Mouse (Mus musculus): Measurements from ENCODE around the gene P3h1.
"Not testable (repeated sequence)": the region's sequence is repeated elsewhere in the genome, so short reads cannot be mapped to it uniquely, and the experiment has no call there.

Gene P3h1

GRCm38 (mm10) chr4:119275226-119275625, 42.5 kb downstream of the P3h1 start:
- DNase-seq (ENCODE audit: low spot score): peak; percentile 79

GRCm38 (mm10) chr4:119275726-119276125, 43.0 kb downstream of the P3h1 start:
- no peak for DNase-seq (ENCODE audit: low spot score)

- not testable (repeated sequence) for DNase-seq (ENCODE audit: low spot score)
Measured at GRCm38 (mm10) chr4:119278784-119279183, 46.1 kb downstream of the P3h1 start.

GRCm38 (mm10) chr4:119284861-119285260, 52.1 kb downstream of the P3h1 start:
- no peak for DNase-seq (ENCODE audit: low spot score)

- no peak for DNase-seq (ENCODE audit: low spot score)
Measured at GRCm38 (mm10) chr4:119285336-119285735, 52.6 kb downstream of the P3h1 start.

- DNase-seq (ENCODE audit: low spot score): no peak
Measured at GRCm38 (mm10) chr4:119291921-119292320, 59.2 kb downstream of the P3h1 start.

- peak; percentile 28 for DNase-seq (ENCODE audit: low spot score)
Measured at GRCm38 (mm10) chr4:119292771-119293573, 60.3 kb downstream of the P3h1 start.

GRCm38 (mm10) chr4:119293574-119294258, 61.0 kb downstream of the P3h1 start:
- no peak for DNase-seq (ENCODE audit: low spot score)

GRCm38 (mm10) chr4:119294415-119295133, 61.9 kb downstream of the P3h1 start, which contains the start of gene Ybx1:
Ybx1 (minus strand) TSS chr4:119294604.
- peak; percentile 99 for DNase-seq (ENCODE audit: low spot score)

- DNase-seq (ENCODE audit: low spot score): no peak
Measured at GRCm38 (mm10) chr4:119295134-119295453, 62.4 kb downstream of the P3h1 start.

- DNase-seq (ENCODE audit: low spot score): no peak
Measured at GRCm38 (mm10) chr4:119297361-119297760, 64.6 kb downstream of the P3h1 start.
